Mouse (Mus musculus): ENCODE measurements around the gene 5031439G07Rik. TPM values are rescaled to one million over a fixed set of nuclear protein-coding genes. Genes with fewer than 3 reads are reported as not detected.

Gene 5031439G07Rik
- total and polyA plus RNA-seq, 2 experiments from 2014 or later: 28.9 to 112 TPM

- no peak overlapping the region for H3K27ac ChIP-seq (ENCODE audit: low read depth, low read length)
- no peaks in the 10 kb centered on the region for H3K9me3 ChIP-seq (ENCODE audit: low read length)
- 90% methylated on average over 6 of the region's 6 CpGs for WGBS
- ATAC-seq (no peak), DNase-seq (no peak)
- H3K4me1 ChIP-seq (ENCODE audit: insufficient read depth): peaks cover 9% of the 10 kb centered on the region
- peaks cover 22% of the 10 kb centered on the region for H3K36me3 ChIP-seq (ENCODE audit: insufficient read depth)
- no peak overlapping the region for H3K4me2 ChIP-seq (ENCODE audit: low read depth)
- TF ChIP-seq CTCF (IDR thresholded peaks at IDR 0.05; ENCODE audit: low read depth): no peak
- H3K27me3 ChIP-seq (ENCODE audit: insufficient read depth, low read length): no peaks in the 10 kb centered on the region
- no peak overlapping the region for H3K4me3 ChIP-seq (ENCODE audit: low read depth, low read length)
- H3K9ac ChIP-seq: no peak overlapping the region
These were observed 28.5 kb downstream of the 5031439G07Rik start for GRCm38 (mm10) chr15:84959891-84960290.

DNA sequence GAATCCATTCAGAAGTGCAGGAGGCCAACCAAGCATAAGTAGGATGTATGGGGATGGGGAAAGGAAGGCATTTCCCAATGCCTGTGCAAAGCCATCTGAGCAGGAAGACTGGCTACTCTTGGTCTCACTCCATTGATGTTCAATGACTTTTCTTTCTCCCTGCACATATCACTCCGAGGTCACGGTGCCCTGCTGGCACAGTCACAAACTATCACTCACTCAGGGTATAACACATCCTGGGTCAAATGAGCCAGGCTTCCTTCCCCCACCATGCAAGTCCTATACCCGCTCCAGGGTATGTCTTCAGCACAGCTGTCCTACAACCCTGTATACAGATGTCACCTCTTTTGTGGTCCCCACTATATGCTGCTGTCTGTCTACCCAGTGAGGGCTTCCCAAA is 30.0 kb downstream of the 5031439G07Rik start:
- Histone ChIP-seq H3K27me3 (ENCODE audit: insufficient read depth, low read length) (no peaks in the 10 kb centered on the region), H3K36me3 (ENCODE audit: insufficient read depth) (peaks cover 37% of the 10 kb centered on the region), H3K9ac (no peak overlapping the region; the same call in 1 of the 2 replicates), H3K9me3 (ENCODE audit: low read length) (no peaks in the 10 kb centered on the region), H3K4me1 (ENCODE audit: insufficient read depth) (peaks cover 9% of the 10 kb centered on the region), H3K27ac (ENCODE audit: low read depth, low read length) (peak overlapping the region; percentile 57), H3K4me2 (ENCODE audit: low read depth) (no peak overlapping the region), H3K4me3 (ENCODE audit: low read depth, low read length) (no peak overlapping the region)
- no peak for DNase-seq
- TF ChIP-seq CTCF (IDR thresholded peaks at IDR 0.05; ENCODE audit: low read depth): no peak
- WGBS: 88% methylated on average over 3 of the region's 3 CpGs
- no peak for ATAC-seq

GRCm38 (mm10) chr15:84957851-84958250 is 30.5 kb downstream of the 5031439G07Rik start:
- no peaks in the 10 kb centered on the region for H3K9me3 ChIP-seq (ENCODE audit: low read length)
- H3K36me3 ChIP-seq (ENCODE audit: insufficient read depth): peaks cover 42% of the 10 kb centered on the region
- no peak overlapping the region for H3K4me2 ChIP-seq (ENCODE audit: low read depth)
- peaks cover 9% of the 10 kb centered on the region for H3K4me1 ChIP-seq (ENCODE audit: insufficient read depth)
- peak overlapping the region; percentile 57; the same call in 1 of the 2 replicates for H3K27ac ChIP-seq (ENCODE audit: low read depth, low read length)
- TF ChIP-seq CTCF (IDR thresholded peaks at IDR 0.05; ENCODE audit: low read depth): no peak
- no peaks in the 10 kb centered on the region for H3K27me3 ChIP-seq (ENCODE audit: insufficient read depth, low read length)
- no peak overlapping the region for H3K4me3 ChIP-seq (ENCODE audit: low read depth, low read length)
- DNase-seq (peak; percentile 84), ATAC-seq (peak; percentile 90)
- 18% methylated on average over 3 of the region's 3 CpGs for WGBS
- H3K9ac ChIP-seq: no peak overlapping the region; the same call in 1 of the 2 replicates

DNA sequence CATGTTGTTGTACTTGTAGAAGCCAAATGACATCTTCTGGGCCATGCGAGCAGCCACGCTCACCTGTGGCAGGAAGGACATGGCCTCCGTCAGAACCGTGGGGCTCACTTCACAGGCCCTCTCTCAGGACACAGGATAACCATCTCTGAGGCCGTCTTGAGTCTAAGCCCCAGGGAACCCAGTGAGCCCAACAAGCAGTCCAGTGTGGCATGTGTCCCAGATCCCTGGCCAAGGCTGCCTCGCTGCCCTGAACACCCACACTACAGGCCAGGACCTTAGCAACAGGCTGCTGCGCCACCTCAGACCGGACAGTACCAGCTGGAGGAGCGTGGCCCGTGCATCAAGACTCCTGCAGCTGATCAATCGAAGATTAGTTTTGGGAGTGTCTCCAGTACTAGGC is 35.1 kb downstream of the 5031439G07Rik start:
- H3K9me3 ChIP-seq (ENCODE audit: low read length): no peaks in the 10 kb centered on the region
- WGBS: 92% methylated on average over 11 of the region's 11 CpGs
- DNase-seq (no peak), ATAC-seq (no peak)
- H3K4me3 ChIP-seq (ENCODE audit: low read depth, low read length): no peak overlapping the region
- H3K9ac ChIP-seq: no peak overlapping the region
- no peak for TF ChIP-seq CTCF (IDR thresholded peaks at IDR 0.05; ENCODE audit: low read depth)
- no peak overlapping the region for H3K4me2 ChIP-seq (ENCODE audit: low read depth)
- peaks cover 7% of the 10 kb centered on the region for H3K4me1 ChIP-seq (ENCODE audit: insufficient read depth)
- H3K27ac ChIP-seq (ENCODE audit: low read depth, low read length): no peak overlapping the region
- no peaks in the 10 kb centered on the region for H3K27me3 ChIP-seq (ENCODE audit: insufficient read depth, low read length)
- H3K36me3 ChIP-seq (ENCODE audit: insufficient read depth): peaks cover 82% of the 10 kb centered on the region

DNA sequence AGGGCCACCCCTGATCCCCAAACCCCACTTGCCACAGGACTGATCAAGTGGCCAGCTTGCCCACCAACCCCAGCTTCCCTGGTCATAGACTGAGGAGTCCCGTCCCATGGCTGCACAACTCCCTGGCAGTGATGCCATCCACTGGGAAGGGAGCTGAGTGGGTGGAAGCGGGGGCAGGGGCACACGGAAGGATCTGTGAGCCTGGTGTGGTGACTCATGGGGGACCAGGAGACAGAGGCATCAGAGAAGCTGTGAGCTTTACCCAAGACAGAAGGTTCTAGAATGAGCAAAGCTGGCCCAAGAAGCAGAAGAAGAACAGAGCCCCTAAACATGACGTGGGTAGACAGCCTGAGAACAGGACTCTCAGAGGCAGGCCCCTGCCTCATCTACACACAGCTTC is 38.3 kb downstream of the 5031439G07Rik start:
- 94% methylated on average over 4 of the region's 4 CpGs for WGBS
- DNase-seq (no peak), ATAC-seq (no peak)
- H3K9ac ChIP-seq: no peak overlapping the region
- H3K27me3 ChIP-seq (ENCODE audit: insufficient read depth, low read length): no peaks in the 10 kb centered on the region
- H3K27ac ChIP-seq (ENCODE audit: low read depth, low read length): no peak overlapping the region
- no peaks in the 10 kb centered on the region for H3K4me1 ChIP-seq (ENCODE audit: insufficient read depth)
- H3K9me3 ChIP-seq (ENCODE audit: low read length): no peaks in the 10 kb centered on the region
- H3K36me3 ChIP-seq (ENCODE audit: insufficient read depth): peaks cover 86% of the 10 kb centered on the region
- H3K4me2 ChIP-seq (ENCODE audit: low read depth): no peak overlapping the region
- TF ChIP-seq CTCF (IDR thresholded peaks at IDR 0.05; ENCODE audit: low read depth): no peak
- H3K4me3 ChIP-seq (ENCODE audit: low read depth, low read length): no peak overlapping the region

GRCm38 (mm10) chr15:84948990-84949389 is 39.4 kb downstream of the 5031439G07Rik start:
- Histone ChIP-seq H3K9ac (no peak overlapping the region), H3K27ac (ENCODE audit: low read depth, low read length) (no peak overlapping the region), H3K4me3 (ENCODE audit: low read depth, low read length) (no peak overlapping the region), H3K36me3 (ENCODE audit: insufficient read depth) (peaks cover 76% of the 10 kb centered on the region), H3K9me3 (ENCODE audit: low read length) (no peaks in the 10 kb centered on the region), H3K27me3 (ENCODE audit: insufficient read depth, low read length) (no peaks in the 10 kb centered on the region), H3K4me2 (ENCODE audit: low read depth) (no peak overlapping the region), H3K4me1 (ENCODE audit: insufficient read depth) (no peaks in the 10 kb centered on the region)
- no peak for ATAC-seq
- no peak for TF ChIP-seq CTCF (IDR thresholded peaks at IDR 0.05; ENCODE audit: low read depth)
- WGBS: 77% methylated on average over 14 of the region's 14 CpGs
- no peak for DNase-seq

GRCm38 (mm10) chr15:84944319-84944718 is 44.0 kb downstream of the 5031439G07Rik start:
- H3K9ac ChIP-seq: no peak overlapping the region
- H3K27me3 ChIP-seq (ENCODE audit: insufficient read depth, low read length): no peaks in the 10 kb centered on the region
- H3K4me1 ChIP-seq (ENCODE audit: insufficient read depth): no peaks in the 10 kb centered on the region
- no peak for TF ChIP-seq CTCF (IDR thresholded peaks at IDR 0.05; ENCODE audit: low read depth)
- no peak for ATAC-seq
- H3K9me3 ChIP-seq (ENCODE audit: low read length): no peaks in the 10 kb centered on the region
- 79% methylated on average over 5 of the region's 5 CpGs for WGBS
- DNase-seq: no peak
- peaks cover 53% of the 10 kb centered on the region for H3K36me3 ChIP-seq (ENCODE audit: insufficient read depth)
- 0 out of 2 replicates have a peak overlapping the region, but pooled peaks have one; percentile 21 for H3K27ac ChIP-seq (ENCODE audit: low read depth, low read length)
- H3K4me3 ChIP-seq (ENCODE audit: low read depth, low read length): no peak overlapping the region
- no peak overlapping the region for H3K4me2 ChIP-seq (ENCODE audit: low read depth)

All from forebrain, postnatal 0 days (tissue).